Mouse (Mus musculus): Measurements from ENCODE around the gene Klhl22.

Klhl22 gene

DNA sequence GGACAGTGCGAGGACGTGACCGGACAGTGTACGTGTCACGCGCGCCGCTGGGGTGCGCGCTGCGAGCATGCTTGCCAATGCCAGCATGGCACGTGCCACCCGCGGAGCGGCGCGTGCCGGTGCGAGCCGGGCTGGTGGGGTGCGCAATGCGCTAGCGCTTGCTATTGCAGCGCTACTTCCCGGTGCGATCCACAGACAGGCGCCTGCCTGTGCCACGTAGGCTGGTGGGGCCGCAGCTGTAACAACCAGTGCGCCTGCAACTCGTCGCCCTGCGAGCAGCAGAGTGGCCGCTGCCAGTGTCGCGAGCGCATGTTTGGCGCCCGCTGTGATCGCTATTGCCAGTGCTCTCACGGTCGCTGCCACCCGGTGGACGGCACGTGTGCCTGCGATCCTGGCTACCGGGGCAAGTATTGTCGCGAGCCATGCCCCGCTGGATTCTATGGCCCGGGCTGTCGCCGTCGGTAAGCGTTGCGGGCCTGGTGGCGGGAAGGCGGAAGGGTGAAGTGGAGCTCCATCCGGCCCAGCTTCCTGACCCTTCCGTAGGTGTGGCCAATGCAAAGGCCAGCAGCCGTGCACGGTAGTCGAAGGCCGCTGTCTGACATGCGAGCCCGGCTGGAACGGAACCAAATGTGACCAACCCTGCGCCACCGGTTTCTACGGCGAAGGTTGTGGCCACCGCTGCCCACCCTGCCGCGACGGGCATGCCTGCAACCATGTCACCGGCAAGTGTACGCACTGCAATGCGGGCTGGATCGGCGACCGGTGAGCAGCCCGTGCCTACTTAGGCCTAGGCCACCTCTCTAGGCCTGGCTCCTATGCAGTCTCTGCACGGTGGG lies 43.6 kb downstream of the Klhl22 start:
- peak; percentile 35 for DNase-seq

DNA sequence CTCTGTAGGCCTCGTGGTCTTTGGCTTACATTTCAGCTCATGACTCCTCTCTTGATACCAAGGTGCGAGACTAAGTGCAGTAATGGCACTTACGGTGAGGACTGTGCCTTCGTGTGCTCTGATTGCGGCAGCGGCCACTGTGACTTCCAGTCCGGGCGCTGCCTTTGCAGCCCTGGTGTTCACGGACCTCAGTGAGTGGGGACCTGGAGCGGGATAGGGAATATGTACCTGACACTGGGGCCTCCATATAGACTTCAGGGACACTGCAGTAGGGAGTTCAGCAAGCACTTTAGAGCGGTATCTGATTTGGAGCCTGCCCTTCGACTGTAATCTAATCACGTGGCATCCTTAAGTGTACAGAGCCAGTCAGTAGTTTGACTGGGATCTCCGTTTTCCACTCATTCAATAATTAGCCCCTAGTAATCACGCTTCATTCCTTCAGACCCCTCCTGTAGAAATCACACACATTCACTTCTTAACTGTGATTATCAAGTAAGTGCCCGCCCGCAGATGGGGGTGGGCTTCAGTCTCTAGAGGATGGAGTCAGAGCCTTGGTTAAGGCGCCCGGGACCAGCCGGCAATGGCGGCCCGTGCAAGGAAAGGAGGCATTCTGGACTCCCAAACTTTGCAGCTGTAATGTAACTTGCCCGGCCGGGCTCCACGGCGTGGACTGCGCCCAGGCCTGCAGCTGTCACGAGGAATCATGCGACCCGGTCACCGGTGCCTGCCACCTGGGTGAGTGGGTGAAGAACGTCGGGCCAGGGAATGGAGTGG lies 44.4 kb downstream of the Klhl22 start:
- no peak for DNase-seq

DNA sequence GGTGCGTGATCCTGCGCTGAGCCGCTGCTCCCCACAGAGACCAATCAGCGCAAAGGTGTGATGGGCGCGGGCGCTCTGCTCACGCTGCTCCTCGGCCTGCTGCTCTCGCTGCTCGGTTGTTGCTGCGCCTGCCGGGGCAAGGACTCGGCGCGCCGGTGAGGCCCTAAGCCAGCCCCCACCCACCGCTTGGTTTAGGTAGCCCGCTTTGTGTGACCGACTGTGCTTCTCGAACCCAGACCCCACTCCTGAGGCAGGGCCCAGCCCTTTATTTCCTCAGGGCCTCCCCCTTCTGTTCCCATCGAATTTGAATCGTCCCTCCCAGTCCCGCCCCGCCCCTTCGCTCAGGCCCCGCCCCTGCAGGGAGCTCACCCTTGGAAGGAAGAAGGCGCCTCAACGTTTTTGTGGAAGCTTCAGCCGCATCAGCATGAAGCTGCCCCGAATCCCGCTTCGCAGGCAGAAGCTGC lies 45.1 kb downstream of the Klhl22 start:
- no peak for DNase-seq

DNA sequence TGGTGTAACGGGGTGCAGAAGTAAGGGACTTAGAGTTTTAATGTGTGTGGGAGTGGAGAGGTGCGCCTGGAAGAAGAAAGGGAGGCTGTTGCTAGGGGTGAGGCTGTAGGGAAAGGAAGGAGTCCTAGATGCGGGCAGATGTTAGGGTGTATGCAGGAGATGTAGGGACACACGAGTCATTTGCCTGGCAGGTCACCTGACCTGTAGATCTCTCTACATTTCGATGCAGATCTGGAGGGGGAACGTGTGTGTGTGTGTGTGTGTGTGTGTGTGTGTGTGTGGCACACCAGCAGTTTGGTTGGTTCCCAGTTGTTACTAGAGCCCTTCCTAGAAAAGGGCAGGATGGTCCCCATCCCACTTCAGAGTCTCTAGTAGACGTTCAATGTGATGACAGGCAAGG lies 45.6 kb downstream of the Klhl22 start:
- no peak for DNase-seq

DNA sequence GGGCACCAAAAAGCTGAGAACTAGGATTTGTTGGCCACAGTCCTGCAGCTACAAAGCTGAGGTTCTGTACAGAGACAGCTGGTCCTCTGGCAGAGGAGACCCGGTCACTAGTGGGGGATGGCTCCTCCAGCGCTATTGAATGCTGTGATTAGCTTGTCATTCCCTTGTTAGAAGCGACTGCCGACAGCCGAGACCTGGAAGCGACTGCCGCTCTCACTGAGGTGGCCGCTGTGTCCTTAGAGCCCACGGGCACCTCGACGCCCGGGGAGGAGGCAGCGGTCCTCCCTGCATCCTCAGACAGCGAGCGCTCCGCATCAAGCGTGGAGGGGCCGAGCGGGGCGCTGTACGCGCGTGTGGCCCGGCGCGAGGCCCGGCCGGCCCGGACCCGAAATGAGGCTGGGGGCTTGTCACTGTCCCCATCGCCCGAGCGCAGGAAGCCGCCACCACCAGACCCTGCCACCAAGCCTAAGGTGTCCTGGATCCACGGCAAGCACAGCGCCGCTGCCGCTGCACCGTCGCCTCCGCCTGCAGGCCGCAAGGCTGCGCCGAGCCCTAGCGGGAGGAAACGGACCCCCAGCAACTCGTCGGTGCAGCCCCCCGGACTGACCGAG lies 47.3 kb downstream of the Klhl22 start:
- peak; percentile 34 for DNase-seq

DNA sequence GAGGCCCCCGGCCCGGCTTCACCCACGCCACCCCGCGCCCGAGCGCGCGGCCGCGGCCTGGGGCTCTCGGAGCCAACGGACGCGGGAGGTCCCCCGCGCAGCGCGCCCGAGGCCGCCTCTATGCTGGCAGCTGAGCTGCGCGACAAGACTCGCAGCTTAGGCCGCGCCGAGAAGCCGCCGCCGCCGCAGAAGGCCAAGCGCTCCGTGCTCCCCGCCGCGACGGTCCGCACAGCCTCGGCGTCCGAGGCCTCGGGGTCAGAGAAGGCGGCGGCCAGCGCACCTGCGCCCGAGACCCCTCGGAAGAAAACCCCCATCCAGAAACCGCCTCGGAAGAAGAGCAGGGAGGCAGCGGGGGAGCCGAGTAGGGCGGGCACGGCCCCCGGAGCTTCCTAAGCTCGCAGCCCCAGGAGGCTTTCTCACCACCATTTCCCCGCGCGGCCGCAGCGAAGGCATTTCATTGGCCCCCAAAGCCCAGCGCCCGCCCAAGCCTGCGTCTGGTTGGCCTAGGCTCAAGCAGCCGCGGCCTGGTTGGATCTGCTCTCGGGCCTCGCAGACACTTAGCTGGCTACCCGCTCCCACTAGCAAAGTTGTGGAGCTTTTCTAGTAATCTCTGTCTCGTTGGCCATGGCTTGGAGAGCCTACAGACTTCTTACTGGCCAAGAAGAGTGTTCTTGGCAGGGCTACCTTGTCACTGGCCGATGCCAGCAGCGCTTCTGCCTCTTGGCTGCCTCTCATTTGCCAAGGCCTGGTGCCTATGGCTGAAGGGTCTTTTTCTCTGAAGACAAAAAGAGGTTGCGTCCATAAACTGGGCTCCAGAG lies 48.0 kb downstream of the Klhl22 start:
- DNase-seq, result peak; percentile 85

DNA sequence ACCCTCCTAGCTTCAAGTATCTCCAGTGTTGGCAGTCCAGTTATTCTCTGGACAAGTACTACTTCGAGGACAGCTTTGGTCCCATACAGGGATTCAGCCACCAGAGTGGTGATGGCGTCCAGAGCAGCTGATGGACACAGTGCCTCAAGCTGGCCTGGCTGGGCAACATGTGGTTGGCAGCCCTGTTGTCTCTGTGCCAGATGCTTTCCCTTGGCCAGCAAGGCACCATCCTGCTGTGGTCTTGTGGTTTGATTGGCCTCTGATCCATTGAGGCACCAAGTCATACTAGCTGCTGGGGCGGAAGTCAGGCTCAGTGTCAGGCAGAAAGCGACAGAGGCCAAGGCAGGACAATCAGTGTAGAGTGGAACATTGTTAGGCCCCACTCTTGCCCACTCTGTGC lies 49.7 kb downstream of the Klhl22 start:
- DNase-seq, result peak; percentile 25

DNA sequence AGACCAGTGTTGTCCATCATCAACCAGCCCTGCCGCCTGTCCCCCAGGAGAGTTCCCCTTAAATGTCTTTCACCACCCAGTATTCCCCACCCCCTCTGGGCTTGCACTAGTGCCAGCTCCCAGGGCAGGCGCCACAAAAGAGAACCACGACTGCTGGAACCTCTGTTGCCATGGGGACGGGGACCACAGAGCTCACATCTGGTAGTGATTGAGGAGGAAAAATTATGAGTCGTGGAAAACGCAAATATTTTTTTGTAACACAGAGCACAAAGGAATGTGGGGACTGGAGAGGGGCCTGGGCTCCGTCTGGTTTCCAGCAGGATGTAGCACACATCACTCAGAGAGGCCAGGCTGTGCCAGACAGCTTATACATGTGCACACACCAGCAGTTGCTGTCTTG lies 50.3 kb downstream of the Klhl22 start:
- peak; percentile 28 for DNase-seq

DNA sequence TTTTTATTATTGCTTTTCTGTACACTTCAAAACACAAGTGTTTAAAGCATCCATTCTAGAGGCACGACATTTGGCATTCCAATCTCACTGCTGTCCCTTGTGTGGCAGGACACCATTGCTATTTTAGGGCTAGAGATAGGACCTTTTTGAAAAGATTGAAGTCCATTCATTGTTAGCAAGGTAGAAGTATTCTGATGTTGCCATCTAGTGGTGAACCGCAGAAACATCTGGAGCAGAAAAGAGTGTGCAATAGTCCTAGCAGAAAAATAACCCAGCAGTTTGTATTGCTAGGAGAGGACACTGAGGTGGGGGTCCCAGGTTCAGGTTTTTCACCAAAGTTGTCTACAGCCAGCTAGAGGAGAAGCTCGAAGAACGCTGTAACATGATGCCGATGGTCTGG lies 52.7 kb downstream of the Klhl22 start:
- peak; percentile 62 for DNase-seq

DNA sequence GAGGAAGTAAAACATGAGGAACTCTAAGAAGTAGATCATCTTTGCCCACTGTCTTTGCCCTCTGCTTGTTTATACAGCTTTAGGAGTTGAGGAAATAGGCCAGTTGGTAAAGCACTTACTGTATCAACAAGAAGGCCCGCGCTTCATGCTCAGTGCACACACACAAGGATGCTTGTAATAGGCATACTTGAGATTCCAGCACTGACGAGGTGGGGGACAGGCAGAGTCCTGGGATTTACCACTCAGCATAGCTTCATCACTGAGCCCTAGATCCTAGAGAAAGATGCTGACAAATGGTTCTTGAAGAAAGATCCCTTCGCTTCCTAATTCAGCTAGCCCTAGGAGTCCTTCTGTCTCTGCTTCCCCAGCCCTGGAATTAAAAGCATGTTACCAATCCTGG lies 53.8 kb downstream of the Klhl22 start:
- DNase-seq, result no peak

DNA sequence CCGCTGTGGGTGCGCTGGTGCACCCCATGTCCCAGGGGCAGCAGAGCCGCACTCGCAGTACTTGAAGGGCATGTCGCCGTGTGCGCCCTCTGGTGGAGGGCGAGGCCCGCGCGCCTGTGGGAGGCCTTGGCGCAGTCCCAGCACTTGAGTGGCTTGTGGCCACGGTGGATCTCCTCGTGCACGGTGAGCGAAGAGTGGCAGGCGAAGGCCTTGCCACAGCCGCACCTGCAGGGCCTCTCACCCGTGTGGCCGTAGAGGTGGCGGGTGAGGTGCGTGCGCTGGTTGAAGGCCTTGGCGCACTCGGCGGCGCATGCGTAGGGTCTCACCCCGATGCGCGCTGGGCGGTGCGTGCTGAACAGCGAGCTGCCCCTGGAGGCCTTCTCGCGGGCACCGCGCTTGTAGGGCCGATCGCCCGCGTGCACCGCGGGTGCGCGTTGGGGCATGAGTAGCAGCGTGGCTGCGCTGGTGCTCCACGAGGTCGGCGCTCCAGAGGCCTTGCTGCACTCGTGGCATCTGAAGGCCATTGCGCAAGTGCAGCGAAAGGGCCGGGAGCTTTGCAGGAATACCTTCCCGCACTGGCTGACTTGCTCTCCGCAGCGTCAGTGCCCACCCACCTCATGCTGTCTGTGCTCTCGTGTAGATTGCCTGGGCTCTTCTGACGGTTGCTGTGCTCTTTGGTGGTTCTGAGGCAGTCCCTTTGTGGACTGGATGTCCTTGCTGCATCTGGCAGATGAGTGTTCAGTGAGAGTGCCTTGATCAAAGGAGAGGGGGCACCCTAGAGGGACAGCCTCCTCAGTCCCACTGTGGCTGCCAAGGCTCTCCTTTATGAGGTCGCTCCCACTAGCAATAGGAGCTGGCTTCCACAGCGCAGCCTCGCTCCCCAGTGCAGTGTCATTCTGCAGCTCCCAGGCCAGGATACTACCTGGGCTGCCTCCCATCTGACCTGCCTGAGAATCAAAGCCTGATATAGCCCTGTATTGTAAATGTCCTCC lies 56.3 kb downstream of the Klhl22 start:
- peak; percentile 77 for DNase-seq

DNA sequence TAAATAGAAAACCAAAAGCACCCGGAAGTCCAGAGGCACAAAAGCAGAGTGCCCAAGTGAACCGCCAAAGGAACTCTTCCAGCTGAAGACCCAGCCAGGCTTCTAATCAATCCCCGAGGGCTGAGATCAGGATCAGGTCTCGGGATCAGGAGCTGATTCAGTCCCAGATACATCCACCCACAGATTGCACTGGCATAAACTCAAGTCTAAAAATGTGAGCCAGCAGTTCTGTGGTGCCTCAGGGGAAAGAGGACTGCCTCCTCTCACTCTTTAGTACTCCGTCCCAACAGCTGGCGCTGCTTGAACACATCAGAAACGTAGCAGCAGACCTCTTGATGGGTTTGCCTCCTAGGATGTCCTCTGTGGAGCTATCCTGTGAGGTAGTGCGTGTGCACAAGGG lies 57.1 kb downstream of the Klhl22 start:
- DNase-seq, result no peak

DNA sequence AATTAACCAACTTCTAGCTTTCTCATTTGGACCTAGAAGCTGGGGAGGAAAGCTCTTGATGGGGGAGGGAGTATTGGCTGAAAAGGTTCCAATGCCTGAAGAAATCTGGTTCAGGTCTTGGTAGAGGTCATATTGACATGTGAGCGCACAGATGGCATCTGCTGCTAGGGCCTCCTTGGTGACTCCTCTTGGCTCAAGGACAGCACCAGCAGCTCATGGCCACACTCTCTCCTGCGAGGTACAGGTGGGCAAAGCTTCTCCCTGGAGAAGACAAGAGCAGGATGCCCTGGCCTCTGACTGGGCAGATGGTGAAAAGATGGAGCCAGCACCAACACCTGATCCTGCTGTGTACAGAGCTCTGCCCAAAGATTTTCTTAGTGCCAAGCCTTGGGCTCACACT lies 67.1 kb downstream of the Klhl22 start:
- peak; percentile 84 for DNase-seq

DNA sequence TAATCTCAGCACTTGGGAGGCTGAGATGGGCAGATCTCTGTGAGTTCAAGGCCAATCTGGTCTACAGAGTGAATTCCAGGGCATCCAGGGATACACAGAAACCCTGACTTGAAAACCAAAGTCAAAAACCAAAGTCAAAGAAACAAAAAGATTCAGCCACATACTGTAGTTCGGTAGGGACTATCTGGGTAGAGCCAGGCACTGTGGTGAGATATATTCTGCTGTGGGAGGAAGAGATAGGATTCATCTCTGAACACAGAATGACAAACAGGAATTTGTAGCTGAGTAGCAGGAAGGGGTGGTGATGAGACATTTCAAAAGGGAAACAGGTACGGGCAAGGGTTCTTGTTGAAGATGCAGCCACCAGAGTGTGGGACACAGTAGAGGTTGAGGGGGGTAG lies 68.8 kb downstream of the Klhl22 start:
- DNase-seq, result no peak

DNA sequence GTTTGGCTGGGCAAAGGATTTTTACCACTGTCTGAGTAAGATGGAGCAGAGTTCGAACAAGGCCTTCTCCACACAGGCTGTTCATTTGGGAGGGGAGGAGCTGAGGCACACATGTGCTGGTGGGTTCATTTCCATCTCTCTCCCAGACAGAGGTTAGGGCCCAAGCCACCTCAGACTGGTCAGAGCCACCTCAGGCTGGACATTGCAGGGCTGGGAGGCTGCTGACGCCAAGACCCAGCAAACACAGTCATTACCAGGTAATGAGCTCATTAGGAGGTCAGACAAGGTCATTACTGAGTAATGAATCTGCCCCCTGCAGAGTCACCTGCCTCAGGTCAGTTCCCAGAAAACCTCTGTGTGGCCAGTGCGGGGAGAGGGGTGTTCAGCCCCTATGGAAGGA lies 69.4 kb downstream of the Klhl22 start:
- no peak for DNase-seq

DNA sequence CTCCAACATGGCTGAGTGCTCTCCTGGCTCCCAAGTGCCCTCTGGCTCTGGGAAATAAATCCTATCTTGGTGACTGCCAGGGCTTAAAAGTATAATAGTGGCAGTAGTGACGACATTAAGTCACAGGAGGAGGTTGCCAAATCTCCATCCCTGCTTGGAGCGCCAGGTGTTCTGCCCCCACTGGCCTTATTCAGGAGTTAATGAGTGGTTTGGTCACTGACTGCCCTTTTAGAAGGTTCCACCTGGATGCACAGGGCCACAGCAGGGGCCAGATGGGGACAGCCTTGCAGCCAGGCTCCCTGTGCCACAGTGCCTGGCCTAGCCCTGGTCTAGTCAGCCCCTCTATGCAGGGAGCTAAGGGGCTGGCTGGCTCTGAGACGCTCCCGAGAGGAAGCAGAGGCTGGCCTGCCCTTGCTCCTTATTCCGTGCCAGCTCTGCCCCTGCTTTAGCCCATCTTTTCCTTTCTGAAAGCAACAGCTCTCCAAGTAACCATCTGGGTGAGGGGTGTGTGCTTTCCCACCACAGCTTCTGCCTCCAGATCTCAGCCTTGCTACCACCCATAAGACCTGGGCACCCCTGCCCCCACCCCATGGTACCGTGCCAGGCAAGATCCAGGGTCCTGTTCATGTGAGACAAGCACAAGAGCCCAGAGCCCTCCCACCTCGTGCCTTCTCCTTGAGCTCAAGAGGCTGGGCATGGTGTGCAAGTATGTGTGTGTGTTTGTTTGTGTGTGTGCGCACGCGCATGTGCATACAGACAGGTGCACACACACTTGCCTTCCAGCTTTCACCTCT lies 71.2 kb downstream of the Klhl22 start:
- DNase-seq, result no peak

DNA sequence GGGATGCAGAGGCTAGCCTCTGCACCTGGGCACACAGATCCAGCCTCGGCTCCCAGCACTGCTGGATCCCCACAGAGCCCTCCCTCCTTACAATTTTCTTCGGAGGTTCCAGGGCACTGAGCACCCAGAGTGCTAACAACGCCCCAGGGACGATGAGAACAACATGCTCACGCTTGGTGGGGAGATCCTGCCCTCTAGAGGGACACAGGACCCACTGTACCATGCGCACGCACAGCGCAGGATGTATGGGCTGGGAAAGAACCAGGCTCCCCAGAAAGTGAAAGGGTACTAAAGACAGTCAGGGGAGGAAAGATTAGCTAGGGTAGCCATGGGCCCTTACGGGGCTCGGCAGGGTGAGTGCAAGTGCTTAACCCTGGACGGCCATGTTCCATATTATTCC lies 72.4 kb downstream of the Klhl22 start:
- no peak for DNase-seq

DNA sequence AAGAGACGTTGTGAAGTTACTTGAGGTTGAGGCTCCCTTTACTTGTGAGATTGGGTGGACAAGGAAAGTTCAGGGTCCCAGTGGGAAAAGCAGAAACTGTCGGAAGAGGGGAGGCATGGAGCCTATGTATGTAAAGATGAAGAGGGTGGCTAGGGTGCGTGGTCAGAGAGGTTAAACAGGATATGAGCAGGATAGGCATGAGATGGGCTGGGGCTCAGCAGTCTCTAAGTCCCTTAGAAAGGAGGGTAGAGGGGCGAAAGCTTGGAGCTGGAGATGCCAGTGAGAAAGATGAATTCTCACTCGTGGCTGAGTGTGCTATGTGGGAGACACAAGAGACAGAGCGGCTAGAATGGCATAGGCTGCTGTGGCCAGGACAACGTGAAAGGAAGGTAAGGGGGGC lies 73.4 kb downstream of the Klhl22 start, which contains the start of gene B830017H08Rik:
Gene B830017H08Rik, plus strand, starts transcription at position 301 of the 400 bp plus-strand sequence.
- DNase-seq, result no peak

DNA sequence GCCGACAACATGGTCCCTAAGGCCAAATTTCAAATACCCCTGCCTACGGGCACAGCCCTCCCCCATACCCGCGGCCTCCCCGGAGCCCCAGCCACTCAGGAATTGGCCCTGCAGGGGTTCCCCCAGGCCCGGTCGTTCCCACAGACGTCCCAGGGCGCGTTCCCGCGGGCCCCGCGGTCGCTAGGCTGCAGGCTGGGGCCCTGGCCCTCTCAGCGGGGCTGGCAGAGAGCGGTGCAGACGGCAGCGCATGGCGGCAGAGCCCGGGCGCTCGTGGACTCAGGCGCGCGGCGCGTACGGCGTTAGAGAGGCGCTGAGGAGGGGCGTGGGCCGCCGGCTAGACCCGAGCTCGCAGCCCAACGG lies 73.9 kb downstream of the Klhl22 start:
- DNase-seq, result no peak

DNA sequence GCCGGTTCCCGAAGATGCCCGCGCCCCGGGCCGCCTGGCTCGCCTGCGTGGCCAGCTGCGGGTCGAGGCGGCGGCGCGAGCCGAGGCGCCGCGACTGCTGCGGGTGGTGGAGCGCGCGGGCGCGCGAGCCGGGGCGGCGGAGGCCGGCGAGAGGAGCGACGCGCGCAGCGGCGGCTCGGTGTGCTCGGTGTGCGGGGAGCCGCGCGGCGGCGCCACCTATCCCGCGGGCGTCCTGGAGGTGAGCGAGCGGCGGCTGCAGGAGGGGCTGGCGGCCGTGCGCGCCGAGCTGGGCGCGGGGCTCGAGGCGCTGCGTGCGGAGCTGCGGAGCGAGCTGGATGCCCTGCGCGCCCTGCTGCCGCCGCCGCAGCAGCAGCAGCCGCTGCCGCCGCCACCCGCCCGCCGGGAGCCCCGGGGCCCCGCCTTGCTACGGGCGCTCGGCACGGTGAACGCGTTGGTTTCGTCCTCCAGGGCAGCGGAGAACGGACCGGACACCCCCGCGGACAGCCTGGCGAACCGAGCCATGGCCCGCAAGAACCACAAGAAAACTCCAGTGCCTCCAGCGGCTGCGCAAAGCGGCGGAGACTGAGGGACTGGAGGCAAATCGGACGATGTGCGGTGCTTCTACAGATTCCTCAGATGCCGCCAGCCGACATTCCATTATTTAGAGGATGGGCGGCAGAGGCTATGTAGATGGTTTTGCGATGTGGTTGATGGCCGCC lies 74.4 kb downstream of the Klhl22 start:
- peak; percentile 67 for DNase-seq

Data from cerebellum, adult 9-10 months (tissue).